Mouse (Mus musculus) lung, postnatal 0 days (tissue): ENCODE data around the gene Cdc6. TPM values are rescaled to one million over a fixed set of nuclear protein-coding genes. Genes with fewer than 3 reads are reported as not detected.

Source experiments
- ATAC-seq: fragments of 200-750 bp; cut with Nextera tagmentation; 2 replicates; pipeline ENCODE4 v1.8.0; 2017; ENCODE audit warnings: moderate library complexity
- DNase-seq: peaks from one replicate; pipeline ENCODE4 v3.0.0-alpha.2; 2016; ENCODE audit warnings: low spot score
- H3K27ac ChIP-seq: fragments of 300-500 bp; sonication (generic); 2 replicates; pipeline ENCODE4 v1.5.1; 2014; ENCODE audit warnings: antibody characterized with exemption, mild to moderate bottlenecking, low read length, mixed read lengths
- H3K27me3 ChIP-seq: fragments of 300-500 bp; sonication (generic); replicated peaks from 2 replicates; pipeline ENCODE4 v1.6.1; 2014; ENCODE audit warnings: low read length, mixed read lengths; ENCODE audit not compliant: insufficient read depth
- H3K36me3 ChIP-seq: fragments of 300-500 bp; sonication (generic); 2 replicates; pipeline ENCODE4 v1.6.1; 2014; ENCODE audit warnings: low read length, mixed read lengths; ENCODE audit not compliant: insufficient read depth
- H3K4me1 ChIP-seq: fragments of 300-500 bp; sonication (generic); 2 replicates; pipeline ENCODE4 v1.6.1; 2014; ENCODE audit warnings: antibody characterized with exemption, low read depth, low read length, mixed read lengths; ENCODE audit not compliant: insufficient read depth
- H3K4me2 ChIP-seq: fragments of 300-500 bp; sonication (generic); replicated peaks from 2 replicates; pipeline ENCODE4 v1.6.1; 2014; ENCODE audit warnings: low read depth, mild to moderate bottlenecking, low read length, moderate library complexity, mixed read lengths
- H3K4me3 ChIP-seq: fragments of 300-500 bp; sonication (generic); 2 replicates; pipeline ENCODE4 v1.5.1; 2014; ENCODE audit warnings: low read depth, low read length
- H3K9ac ChIP-seq: fragments of 300-500 bp; sonication (generic); replicated peaks from 2 replicates; pipeline ENCODE4 v1.6.1; 2014; ENCODE audit warnings: low read depth, mild to moderate bottlenecking
- H3K9me3 ChIP-seq: fragments of 300-500 bp; sonication (generic); 2 replicates; pipeline ENCODE4 v1.6.1; 2016; ENCODE audit warnings: low read length, mixed read lengths
- CTCF ChIP-seq: IDR thresholded peaks from 2 replicates; pipeline ENCODE4 v1.5.1; 2016; ENCODE audit warnings: antibody characterized with exemption, mild to moderate bottlenecking
- EP300 ChIP-seq: IDR thresholded peaks from 2 replicates; pipeline ENCODE4 v1.6.1; 2016; ENCODE audit warnings: antibody characterized with exemption, mild to moderate bottlenecking, control low read depth
- WGBS: fragments of 180-500 bp; shearing (Covaris S2); extraction: QIAGEN DNeasy Blood & Tissue Kit; methylation state at CpG from one replicate; pipeline ENCODE4 v1.1.7; 2014; 5-methylcytosine and 5-hydroxymethylcytosine counted together
- polyA plus RNA-seq: library from polyadenylated mRNA; unstranded; fragments of >200 nt; fragmentation: Nextera tagmentation; extraction: Ambion mirVana; gene quantifications from 2 replicates; pipeline ENCODE4 v1.2.1, GENCODE M21; 2015

Gene Cdc6
- 2.5 and 2.6 TPM in 2 replicates for polyA plus RNA-seq

GRCm38 (mm10) chr11:98907437-98908173 is at the start of gene Cdc6:
Cdc6 (plus strand) TSS chr11:98907801.
- whole genome bisulfite sequencing = under 1% methylated on average over 49 of the region's 49 CpGs
- Histone ChIP-seq H3K4me3 (peak within 1 kb of the TSS; percentile 44), H3K9ac (no peak within 1 kb of the TSS), H3K4me1 (0 out of 2 replicates have a peak, but pooled peaks cover 5% of the 10 kb centered on the region), H3K36me3 (no peaks in the 10 kb centered on the region), H3K27ac (peak within 1 kb of the TSS; percentile 51), H3K9me3 (no peaks in the 10 kb centered on the region), H3K4me2 (peak within 1 kb of the TSS; percentile 87), H3K27me3 (no peaks in the 10 kb centered on the region)
- TF ChIP-seq CTCF (no peak), EP300 (no peak; the same call in none of the 2 replicates)
- ATAC-seq (peak; percentile 98), DNase-seq (peak; percentile 99)

DNA sequence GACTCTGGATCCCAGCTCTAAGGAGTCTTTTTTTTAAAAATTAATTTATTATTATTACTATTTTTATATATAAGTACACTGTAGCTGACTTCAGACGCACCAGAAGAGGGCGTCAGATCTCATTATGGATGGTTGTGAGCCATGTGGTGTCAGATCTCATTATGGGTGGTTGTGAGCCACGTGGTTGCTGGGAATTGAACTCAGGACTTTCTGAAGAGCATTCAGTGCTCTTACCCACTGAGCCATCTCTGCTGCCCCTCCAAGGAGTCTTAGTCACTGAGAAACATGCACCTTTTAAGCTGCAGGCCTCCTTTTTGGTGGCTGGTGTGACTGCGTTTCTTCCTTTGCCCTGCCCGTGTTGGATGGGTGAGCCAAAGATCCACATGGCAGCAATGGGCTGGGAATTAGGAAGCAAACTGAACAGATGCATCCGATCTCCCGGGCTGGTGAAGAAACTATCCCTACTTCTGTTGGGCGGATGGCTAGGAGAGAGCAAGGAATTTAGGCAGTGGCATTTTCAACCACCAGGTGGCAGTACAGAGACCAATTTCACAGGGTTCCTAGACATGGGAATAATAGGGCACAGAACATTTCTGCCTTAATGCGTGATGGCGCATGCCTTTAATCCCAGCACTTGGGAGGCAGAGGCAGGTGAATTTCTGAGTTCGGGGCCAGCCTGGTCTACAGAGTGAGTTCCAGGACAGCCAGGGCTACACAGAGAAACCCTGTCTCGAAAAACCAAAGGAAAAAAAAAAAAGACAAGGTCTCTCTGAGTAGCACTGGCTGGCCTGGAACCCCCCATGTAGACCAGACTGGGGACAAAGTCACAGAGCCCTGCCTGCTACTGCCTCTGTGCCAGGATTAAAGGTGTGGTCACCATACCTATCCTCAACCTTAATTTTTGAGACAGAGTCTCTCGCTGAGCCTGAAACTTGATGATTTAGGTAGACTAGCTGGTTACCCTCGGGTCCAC is 48.6 kb upstream of the Cdc6 start:
- H3K4me2 ChIP-seq = no peak overlapping the region
- no peak overlapping the region for H3K9ac ChIP-seq
- H3K36me3 ChIP-seq = no peaks in the 10 kb centered on the region
- ATAC-seq (peak; percentile 69), DNase-seq (peak; percentile 90)
- no peak overlapping the region for H3K27ac ChIP-seq
- TF ChIP-seq CTCF = peak; percentile 90
- TF ChIP-seq EP300 = no peak
- H3K4me1 ChIP-seq = peaks cover 3% of the 10 kb centered on the region; the same call in 1 of the 2 replicates
- H3K4me3 ChIP-seq = no peak overlapping the region
- no peaks in the 10 kb centered on the region for H3K9me3 ChIP-seq
- 32% methylated on average over 14 of the region's 14 CpGs for WGBS
- no peaks in the 10 kb centered on the region for H3K27me3 ChIP-seq

DNA sequence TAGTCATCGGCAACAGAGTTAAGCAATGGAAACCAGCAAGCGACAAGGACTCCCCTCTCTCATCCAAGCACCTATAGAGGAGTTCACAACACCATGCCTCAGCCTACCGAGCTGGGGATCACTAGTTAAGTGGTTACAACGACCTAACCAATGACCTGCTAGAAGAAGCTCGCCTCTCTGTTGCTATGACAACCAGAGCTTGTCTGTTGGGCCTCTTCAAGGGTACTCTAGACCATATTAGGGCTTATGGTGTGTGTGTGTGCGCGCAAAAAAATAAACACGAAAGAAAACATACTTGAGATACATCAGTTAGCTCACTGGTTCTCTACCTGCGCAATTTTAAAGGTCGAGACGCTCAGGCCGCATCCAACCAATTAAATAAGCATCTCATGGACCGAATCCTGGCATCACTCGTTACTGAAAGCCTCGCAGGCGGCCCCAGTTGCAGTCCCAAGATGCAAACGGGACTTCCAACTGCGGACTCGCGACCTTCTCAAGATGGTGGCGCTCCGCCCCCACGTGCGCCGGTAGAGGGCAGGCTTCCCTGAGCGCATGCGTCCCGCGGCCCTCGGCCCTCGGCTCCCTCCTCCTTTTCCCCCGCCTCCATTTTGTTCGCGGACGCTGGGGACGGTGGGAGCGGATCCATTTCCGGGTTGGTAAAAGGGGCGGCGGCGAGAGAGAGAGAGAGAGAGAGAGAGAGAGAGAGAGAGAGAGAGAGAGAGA is 44.4 kb upstream of the Cdc6 start, which contains the start of gene Wipf2:
Wipf2 (plus strand) TSS at position 611 of the 723 bp plus-strand sequence.
- TF ChIP-seq EP300 (no peak), CTCF (peak; percentile 83)
- 5% methylated on average over 41 of the region's 41 CpGs for WGBS
- peak within 1 kb of the TSS; percentile 91 for H3K27ac ChIP-seq
- H3K9ac ChIP-seq = peak within 1 kb of the TSS; percentile 48
- peaks cover 6% of the 10 kb centered on the region for H3K36me3 ChIP-seq
- peak; percentile 98 for DNase-seq
- H3K4me3 ChIP-seq = peak within 1 kb of the TSS; percentile 73
- peak within 1 kb of the TSS; percentile 69 for H3K4me2 ChIP-seq
- H3K9me3 ChIP-seq = no peaks in the 10 kb centered on the region
- ATAC-seq = peak; percentile 93
- H3K27me3 ChIP-seq = no peaks in the 10 kb centered on the region
- H3K4me1 ChIP-seq = peaks cover 3% of the 10 kb centered on the region; the same call in 1 of the 2 replicates

DNA sequence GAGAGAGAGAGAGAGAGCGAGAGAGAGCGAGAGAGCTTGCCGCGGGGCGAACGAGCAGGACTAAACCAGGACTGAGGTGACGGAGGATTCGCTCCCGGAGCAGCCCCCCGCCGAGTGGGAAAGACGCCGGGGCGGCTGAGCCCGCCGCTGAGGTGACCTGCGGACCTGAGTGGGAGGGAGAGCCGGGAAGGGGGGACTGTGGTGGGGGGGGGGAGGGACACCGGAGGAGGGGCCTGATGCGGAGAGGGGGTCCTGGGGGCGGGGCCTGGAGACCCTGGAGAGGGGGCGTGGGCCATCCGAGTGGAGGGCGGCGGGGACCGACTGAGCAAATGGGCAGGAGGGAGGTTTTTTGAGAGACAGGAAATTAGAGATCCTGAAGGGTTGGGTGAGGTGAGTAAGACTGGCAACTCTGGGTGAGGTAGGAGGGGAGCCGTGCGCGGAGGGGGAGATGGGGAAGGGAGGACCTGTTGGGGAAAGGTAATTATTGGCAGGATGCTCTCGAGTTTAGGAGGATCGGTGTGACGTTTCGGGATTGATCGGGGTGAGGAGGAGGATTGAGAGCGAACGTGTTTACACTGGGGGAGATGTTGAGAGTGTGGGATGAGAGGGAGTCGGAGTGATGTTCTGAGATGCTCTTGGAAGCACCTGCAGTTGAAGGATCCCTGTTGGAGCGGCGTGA is 43.7 kb upstream of the Cdc6 start:
- DNase-seq (peak; percentile 78), ATAC-seq (peak; percentile 59)
- Histone ChIP-seq H3K4me1 (peaks cover 3% of the 10 kb centered on the region; the same call in 1 of the 2 replicates), H3K27me3 (no peaks in the 10 kb centered on the region), H3K4me3 (peak overlapping the region; percentile 73), H3K27ac (peak overlapping the region; percentile 91), H3K9ac (peak overlapping the region; percentile 48), H3K9me3 (no peaks in the 10 kb centered on the region), H3K4me2 (peak overlapping the region; percentile 69), H3K36me3 (peaks cover 6% of the 10 kb centered on the region)
- TF ChIP-seq EP300 (no peak), CTCF (no peak)
- under 1% methylated on average over 34 of the region's 39 CpGs for WGBS

GRCm38 (mm10) chr11:98867293-98867692 is 40.3 kb upstream of the Cdc6 start:
- WGBS = 88% methylated on average over 12 of the region's 12 CpGs
- H3K27me3 ChIP-seq = no peaks in the 10 kb centered on the region
- no peak overlapping the region for H3K9ac ChIP-seq
- H3K4me2 ChIP-seq = no peak overlapping the region
- no peak for ATAC-seq
- H3K36me3 ChIP-seq = peaks cover 6% of the 10 kb centered on the region
- H3K4me3 ChIP-seq = no peak overlapping the region
- H3K9me3 ChIP-seq = no peaks in the 10 kb centered on the region
- DNase-seq = no peak
- peaks cover 3% of the 10 kb centered on the region; the same call in 1 of the 2 replicates for H3K4me1 ChIP-seq
- TF ChIP-seq EP300 = no peak
- no peak for TF ChIP-seq CTCF
- no peak overlapping the region for H3K27ac ChIP-seq
